Comparison of ENCODE assay signal across 13 mouse cellular contexts in the genomic region with DNA sequence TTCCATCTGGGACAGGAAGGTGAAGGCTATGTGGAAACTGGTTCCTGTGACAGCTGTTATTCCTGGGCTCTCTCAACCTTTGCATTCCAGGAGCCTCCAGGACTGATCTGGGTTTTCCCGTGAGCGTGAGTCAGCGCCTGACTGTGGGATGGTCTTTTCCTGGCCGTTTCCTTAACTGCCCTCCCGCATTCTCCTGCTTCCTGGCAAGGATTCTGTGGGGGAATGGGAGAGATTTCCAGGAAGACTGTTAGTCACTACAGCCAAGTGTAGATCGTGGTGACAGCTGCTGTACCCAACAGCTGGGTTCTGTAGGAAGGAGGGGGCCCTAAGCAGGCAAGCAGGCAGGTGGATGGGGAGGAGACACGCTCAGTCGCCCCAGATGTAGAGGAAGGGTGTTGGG. TPM values are rescaled to one million over a fixed set of nuclear protein-coding genes. Genes with fewer than 3 reads are reported as not detected.
DNase-seq lines count a peak whose midpoint lies in the region; ATAC-seq and TF ChIP-seq lines count a peak whose summit lies in the region.
"Had no signal": no experiment of that assay in that cellular context is flagged by ENCODE, and none has a peak within 500 bp of the region (broad histone marks: within the 10 kb centered on the region; RNA-seq: fewer than 3 reads in every experiment).

No protein-coding gene starts in this region.

- no peak for ATAC-seq in heart, embryonic 12.5 days (ENCODE audit: insufficient number of reproducible peaks, low FRiP score)

- H3K4me3 ChIP-seq in heart, embryonic 12.5 days: no peak overlapping the region
- H3K4me3 ChIP-seq in left cerebral cortex, adult 2 months: no peak overlapping the region
- H3K4me3 ChIP-seq in thymus, adult 2 months (ENCODE audit: control insufficient read depth, insufficient read depth, low read length): no peak overlapping the region

- H3K9me3 ChIP-seq in heart, embryonic 12.5 days (replicated peaks): peaks cover 20% of the 10 kb centered on the region

- 33% methylated on average over 8 of the region's 8 CpGs for WGBS in heart, embryonic 12.5 days
- 81% methylated on average over 8 of the region's 8 CpGs for WGBS in thymus, adult 2 months

- no peak overlapping the region for H3K4me2 ChIP-seq in heart, embryonic 12.5 days
- H3K4me2 ChIP-seq: hindbrain, embryonic 14.5 days had no signal

- intact Hi-C loops in heart, postnatal 36 days (cut with DNase I): no loop called here
- intact Hi-C loops in left cerebral cortex, adult 2 months (cut with DNase I): no loop called here
- intact Hi-C loops in left cerebral cortex, postnatal 10 days (cut with DNase I): no loop called here

- TF ChIP-seq CTCF in left cerebral cortex, adult 2 months (IDR thresholded peaks at IDR 0.05): no peak
- no peak for TF ChIP-seq CTCF in thymus, adult 2 months (IDR thresholded peaks at IDR 0.05; ENCODE audit: borderline replicate concordance, control insufficient read depth, extremely low read depth, insufficient read depth, low read length, poor library complexity)

- no peaks in the 10 kb centered on the region for H3K27me3 ChIP-seq in heart, embryonic 12.5 days (replicated peaks)
- no peaks in the 10 kb centered on the region for H3K27me3 ChIP-seq in thymus, adult 2 months (ENCODE audit: control insufficient read depth, insufficient read depth, low read length)

- H3K4me1 ChIP-seq in heart, embryonic 12.5 days (replicated peaks): peaks cover 33% of the 10 kb centered on the region
- peaks cover 5% of the 10 kb centered on the region for H3K4me1 ChIP-seq in thymus, adult 2 months (replicated peaks; ENCODE audit: control insufficient read depth, insufficient read depth, low read length)

- 0 out of 2 replicates have a peak overlapping the region, but pooled peaks have one; percentile 14 for H3K27ac ChIP-seq in heart, embryonic 12.5 days (ENCODE audit: poor library complexity, severe bottlenecking)
- no peak overlapping the region for H3K27ac ChIP-seq in left cerebral cortex, adult 2 months
- no peak overlapping the region for H3K27ac ChIP-seq in thymus, adult 2 months (ENCODE audit: control insufficient read depth, insufficient read depth, low read length)
- H3K27ac ChIP-seq: hindbrain, embryonic 14.5 days had no signal

- TF ChIP-seq POLR2A in thymus, adult 2 months (IDR thresholded peaks at IDR 0.05; ENCODE audit: control insufficient read depth, extremely low read depth, insufficient read depth, low read length, poor library complexity): no peak

- no peak for DNase-seq in heart, postnatal 36 days
- peak; percentile 16 to 18 for DNase-seq in left cerebral cortex, adult 2 months (ENCODE audit: extremely low spot score in 1 of 2, low spot score in 2 of 2)
- DNase-seq in left cerebral cortex, postnatal 10 days (ENCODE audit: extremely low spot score in 1 of 2, low spot score in 2 of 2): no peak
- peak; percentile 77 for DNase-seq in brain, adult 2 months (ENCODE audit: low read depth, low spot score)
- peak; percentile 38 for DNase-seq in right cerebral cortex, postnatal 25 days
- no peak for DNase-seq in thymus, adult 2 months
- DNase-seq in gastrocnemius, adult 18-20 months (ENCODE audit: low spot score): no peak
- DNase-seq: adrenal gland, postnatal 25 days; cerebellum, adult 11 months; gastrocnemius, postnatal 14 days; thymus, postnatal 36 days had no signal

- H3K36me3 ChIP-seq in heart, embryonic 12.5 days: peaks cover 6% of the 10 kb centered on the region; the same call in 1 of the 2 replicates
- H3K36me3 ChIP-seq in thymus, adult 2 months (ENCODE audit: control insufficient read depth, insufficient read depth, low read length): no peaks in the 10 kb centered on the region

- H3K9ac ChIP-seq in heart, embryonic 12.5 days: no peak overlapping the region
- H3K9ac ChIP-seq: hindbrain, embryonic 14.5 days had no signal

RNA-seq across cellular contexts. Expression of a gene that starts 45.3 kb away (rescaled TPM):
- polyA plus RNA-seq in heart, embryonic 12.5 days (2016; fragmentation: Nextera tagmentation; extraction: Ambion mirVana): 7.9 and 8.2 TPM in 2 replicates
- 1 to 10 TPM; 6.3 to 7.4 TPM for total RNA-seq in heart, postnatal 36 days (2021)
- total RNA-seq in left cerebral cortex, adult 2 months (2021): 1 to 10 TPM; 4.3 to 4.5 TPM
- total RNA-seq in left cerebral cortex, postnatal 10 days (2021): 1 to 10 TPM; 5.2 to 6.2 TPM
- polyA plus RNA-seq in thymus, adult 2 months (2012; rRNA removed): 1.5 and 2.5 TPM in 2 replicates
- total RNA-seq in gastrocnemius, adult 18-20 months (2021): 1 to 10 TPM; 2.0 to 2.6 TPM

RNA-seq across cellular contexts. Expression of a gene that starts 54.7 kb away (rescaled TPM):
- polyA plus RNA-seq in heart, embryonic 12.5 days (2016; fragmentation: Nextera tagmentation; extraction: Ambion mirVana): 32.8 and 36.0 TPM in 2 replicates
- total RNA-seq in heart, postnatal 36 days (2021): 10 to 100 TPM; 36.4 to 40.7 TPM
- total RNA-seq in left cerebral cortex, adult 2 months (2021): 10 to 100 TPM; 44.1 to 47.9 TPM
- total RNA-seq in left cerebral cortex, postnatal 10 days (2021): 10 to 100 TPM; 36.6 to 38.6 TPM
- polyA plus RNA-seq in thymus, adult 2 months (2012; rRNA removed): 10.9 and 11.7 TPM in 2 replicates
- 1 to 10 TPM; 5.1 to 7.5 TPM for total RNA-seq in gastrocnemius, adult 18-20 months (2021)

Comparison
In these comparisons a context has a peak if more than half of its experiments do, and no peak if none do; other contexts are left out.
1. DNase-seq: peak in left cerebral cortex, adult 2 months (2 of 2), brain, adult 2 months (single experiment) and right cerebral cortex, postnatal 25 days (single experiment); none in heart, postnatal 36 days (0 of 2), left cerebral cortex, postnatal 10 days (0 of 2), thymus, adult 2 months (single experiment) and gastrocnemius, adult 18-20 months (single experiment).
2. RNA of a gene that starts 54.7 kb away (total RNA-seq): 44.1 to 47.9 TPM in left cerebral cortex, adult 2 months, 36.4 to 40.7 TPM in heart, postnatal 36 days and 36.6 to 38.6 TPM in left cerebral cortex, postnatal 10 days; 5.1 to 7.5 TPM in gastrocnemius, adult 18-20 months; every median in the first group is over 4 times any median in the second.